Mouse (Mus musculus) olfactory bulb, adult 2 months (tissue): ENCODE measurements around the gene Ube2j1.

ENCODE experiments used
- CTCF ChIP-seq: fragments of 200-500 bp; IDR thresholded peaks from 2 replicates; pipeline ENCODE4 v1.5.1; 2012; ENCODE audit warnings: low read depth, mild to moderate bottlenecking, low read length, moderate library complexity; ENCODE audit not compliant: insufficient read depth
- POLR2A ChIP-seq: fragments of 200-500 bp; IDR thresholded peaks from 2 replicates; pipeline ENCODE4 v1.6.1; 2012; ENCODE audit warnings: mild to moderate bottlenecking, low read depth, low read length, moderate library complexity; ENCODE audit not compliant: insufficient read depth

DNA sequence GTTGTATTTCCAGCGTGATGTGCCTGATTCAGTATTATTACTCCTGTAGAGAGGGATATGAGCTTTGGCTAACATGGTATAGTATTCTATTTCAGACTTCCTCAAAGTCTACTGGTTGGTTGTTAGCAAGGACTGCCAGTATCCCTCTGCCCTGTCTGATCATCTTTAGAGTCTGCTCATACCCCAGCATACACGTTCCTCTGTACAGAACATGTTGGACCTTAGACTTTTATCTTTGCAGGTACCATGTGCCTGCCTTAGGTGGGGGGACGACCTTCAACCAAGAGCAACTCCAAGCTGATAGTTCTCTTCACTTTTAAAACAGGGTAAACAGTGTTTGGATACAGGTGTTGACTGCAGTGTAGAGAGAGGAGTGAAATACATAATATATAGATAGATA lies 29.1 kb upstream of the Ube2j1 start:
- no peak for TF ChIP-seq CTCF
- no peak for TF ChIP-seq POLR2A
